Mouse (Mus musculus) limb, embryonic 15.5 days (tissue): ENCODE measurements at regions not wholly inside any gene's neighbourhood (a gene's known extent, or its start where the extent isn't known, plus 50 kb on each side); places are given as distances from the start of the nearest gene placed in this dataset.

Source experiments
- ATAC-seq: fragments of 200-750 bp; cut with Nextera tagmentation; 2 replicates; pipeline ENCODE4 v1.8.0; 2017; ENCODE audit warnings: low read depth, moderate TSS enrichment; ENCODE audit not compliant: insufficient number of reproducible peaks, low FRiP score, low TSS enrichment
- H3K27ac ChIP-seq: fragments of 300-500 bp; sonication (generic); 2 replicates; pipeline ENCODE4 v1.5.1; 2015; ENCODE audit warnings: moderate library complexity, mild to moderate bottlenecking, inconsistent platforms
- H3K27me3 ChIP-seq: fragments of 300-500 bp; sonication (generic); 2 replicates; pipeline ENCODE4 v1.6.1; 2015; ENCODE audit warnings: inconsistent platforms
- H3K36me3 ChIP-seq: fragments of 300-500 bp; sonication (generic); 2 replicates; pipeline ENCODE4 v1.6.1; 2015; ENCODE audit warnings: inconsistent platforms
- H3K4me1 ChIP-seq: fragments of 300-500 bp; sonication (generic); 2 replicates; pipeline ENCODE4 v1.6.1; 2015; ENCODE audit warnings: inconsistent platforms
- H3K4me2 ChIP-seq: fragments of 300-500 bp; sonication (generic); 2 replicates; pipeline ENCODE4 v1.6.1; 2015; ENCODE audit warnings: mild to moderate bottlenecking, inconsistent platforms
- H3K4me3 ChIP-seq: fragments of 300-500 bp; sonication (generic); 2 replicates; pipeline ENCODE4 v1.5.1; 2015; ENCODE audit warnings: mild to moderate bottlenecking, inconsistent platforms
- H3K9ac ChIP-seq: fragments of 300-500 bp; sonication (generic); 2 replicates; pipeline ENCODE4 v1.6.1; 2015; ENCODE audit warnings: inconsistent platforms
- H3K9me3 ChIP-seq: fragments of 300-500 bp; sonication (generic); 2 replicates; pipeline ENCODE4 v1.6.1; 2016; ENCODE audit warnings: inconsistent platforms
- WGBS: fragments of 180-500 bp; shearing (Covaris S2); methylation state at CpG from one replicate; pipeline ENCODE4 v1.1.7; 2015; 5-methylcytosine and 5-hydroxymethylcytosine counted together

- Histone ChIP-seq H3K4me1 (no peaks in the 10 kb centered on the region), H3K27me3 (no peaks in the 10 kb centered on the region), H3K4me3 (no peak overlapping the region), H3K27ac (no peak overlapping the region), H3K4me2 (no peak overlapping the region), H3K36me3 (no peaks in the 10 kb centered on the region), H3K9ac (no peak overlapping the region), H3K9me3 (no peaks in the 10 kb centered on the region)
- ATAC-seq: no peak
- WGBS: 79% methylated on average over 2 of the region's 2 CpGs
Measured at GRCm38 (mm10) chr1:21132340-21132739, 53.3 kb upstream of the Tram2 start.

DNA sequence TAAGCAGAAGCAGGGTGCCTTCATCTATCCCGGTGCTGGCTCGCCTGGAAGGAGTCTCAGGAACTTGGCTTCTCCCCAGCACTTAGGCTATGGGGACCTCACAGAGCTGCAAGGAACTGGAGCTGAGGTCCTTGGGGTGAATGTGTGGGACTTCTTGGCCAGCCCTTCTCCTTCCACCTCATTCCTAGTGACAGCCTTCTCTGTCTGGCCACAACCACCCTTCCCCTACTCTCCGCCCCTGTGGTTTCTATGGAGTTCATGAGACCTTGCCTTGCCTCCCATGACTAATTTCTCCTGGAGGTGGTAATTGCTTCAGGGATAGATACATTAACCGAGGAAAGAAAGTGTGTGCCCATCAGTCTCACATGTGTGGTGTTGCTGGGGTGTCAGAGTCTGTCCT, 67.9 kb upstream of the Tram2 start:
- H3K4me1 ChIP-seq: no peaks in the 10 kb centered on the region
- no peak overlapping the region for H3K4me2 ChIP-seq
- ATAC-seq: 0 out of 2 replicates have a peak, but pooled peaks have one; percentile 24
- no peaks in the 10 kb centered on the region for H3K27me3 ChIP-seq
- no peak overlapping the region for H3K4me3 ChIP-seq
- no peaks in the 10 kb centered on the region for H3K36me3 ChIP-seq
- H3K27ac ChIP-seq: 0 out of 2 replicates have a peak overlapping the region, but pooled peaks have one; percentile 17
- H3K9me3 ChIP-seq: no peaks in the 10 kb centered on the region
- 60% methylated on average over 4 of the region's 4 CpGs for WGBS
- H3K9ac ChIP-seq: no peak overlapping the region

GRCm38 (mm10) chr1:21161742-21162141, 56.6 kb upstream of the Tmem14a start:
- no peak overlapping the region for H3K4me2 ChIP-seq
- peaks cover 5% of the 10 kb centered on the region; the same call in 1 of the 2 replicates for H3K4me1 ChIP-seq
- no peak overlapping the region for H3K4me3 ChIP-seq
- ATAC-seq: no peak
- no peaks in the 10 kb centered on the region for H3K9me3 ChIP-seq
- H3K9ac ChIP-seq: no peak overlapping the region
- H3K36me3 ChIP-seq: no peaks in the 10 kb centered on the region
- no peak overlapping the region for H3K27ac ChIP-seq
- 16% methylated on average over 5 of the region's 5 CpGs for WGBS
- H3K27me3 ChIP-seq: peaks cover 15% of the 10 kb centered on the region

- Histone ChIP-seq H3K9ac (no peak overlapping the region), H3K4me2 (peak overlapping the region; percentile 74), H3K4me3 (peak overlapping the region; percentile 40), H3K27ac (no peak overlapping the region), H3K4me1 (peaks cover 7% of the 10 kb centered on the region; the same call in 1 of the 2 replicates), H3K36me3 (no peaks in the 10 kb centered on the region), H3K27me3 (peaks cover 15% of the 10 kb centered on the region), H3K9me3 (no peaks in the 10 kb centered on the region)
- ATAC-seq: peak; percentile 80; the same call in 1 of the 2 replicates
- 0% methylated on average over 15 of the region's 15 CpGs for WGBS
Measured at GRCm38 (mm10) chr1:21166287-21166733, 52.1 kb upstream of the Tmem14a start.

- no peak for ATAC-seq
- H3K9ac ChIP-seq: no peak overlapping the region
- H3K4me1 ChIP-seq: peaks cover 7% of the 10 kb centered on the region; the same call in 1 of the 2 replicates
- H3K9me3 ChIP-seq: no peaks in the 10 kb centered on the region
- H3K4me2 ChIP-seq: peak overlapping the region; percentile 74
- no peaks in the 10 kb centered on the region for H3K36me3 ChIP-seq
- H3K27ac ChIP-seq: no peak overlapping the region
- peaks cover 15% of the 10 kb centered on the region for H3K27me3 ChIP-seq
- 39% methylated on average over 4 of the region's 4 CpGs for WGBS
- peak overlapping the region; percentile 40 for H3K4me3 ChIP-seq
Measured at GRCm38 (mm10) chr1:21166762-21167161, 51.6 kb upstream of the Tmem14a start.
